Mouse (Mus musculus) G1E (cell line): Measurements from ENCODE around the gene Ddr2. TPM values are rescaled to one million over a fixed set of nuclear protein-coding genes. Genes with fewer than 3 reads are reported as not detected.

Experiments used
- ATAC-seq: 2 replicates; pipeline ENCODE4 v1.8.0; 2016; ENCODE audit warnings: mild to moderate bottlenecking; ENCODE audit not compliant: insufficient number of reproducible peaks, poor library complexity, low FRiP score, severe bottlenecking; ENCODE audit errors: extremely low read depth
- DNase-seq: peaks from one replicate; pipeline ENCODE4 v3.0.0; 2012; ENCODE audit warnings: low spot score
- H3K27me3 ChIP-seq: 2 replicates; pipeline ENCODE4 v1.6.1; 2012; ENCODE audit warnings: mild to moderate bottlenecking, low read length, inconsistent platforms; ENCODE audit not compliant: insufficient read depth
- H3K36me3 ChIP-seq: replicated peaks from 2 replicates; pipeline ENCODE3; 2012; ENCODE audit warnings: mild to moderate bottlenecking, inconsistent platforms
- H3K4me1 ChIP-seq: 2 replicates; pipeline ENCODE4 v1.6.1; 2012; ENCODE audit warnings: low read depth, low read length, inconsistent platforms, mixed read lengths; ENCODE audit not compliant: insufficient read depth
- H3K4me3 ChIP-seq: 2 replicates; pipeline ENCODE4 v1.5.1; 2012; ENCODE audit warnings: low read depth, mild to moderate bottlenecking, inconsistent platforms, low read length, moderate library complexity, mixed read lengths
- H3K9me3 ChIP-seq: replicated peaks from 2 replicates; pipeline ENCODE4 v1.6.1; 2012; ENCODE audit warnings: inconsistent platforms
- CTCF ChIP-seq: IDR thresholded peaks from 2 replicates; pipeline ENCODE4 v1.5.1; 2012; ENCODE audit warnings: low read depth, low read length, inconsistent platforms, mixed read lengths
- GATA1 ChIP-seq: IDR thresholded peaks from 2 replicates; pipeline ENCODE4 v1.6.1; 2012; ENCODE audit warnings: borderline replicate concordance, low read length, inconsistent platforms, mixed read lengths
- GATA2 ChIP-seq: IDR thresholded peaks from 2 replicates; pipeline ENCODE4 v1.6.1; 2012; ENCODE audit warnings: low read depth, low read length, inconsistent platforms, borderline replicate concordance
- POLR2AphosphoS5 ChIP-seq: IDR thresholded peaks from 2 replicates; pipeline ENCODE4 v1.6.1; 2012; ENCODE audit warnings: low read depth, low read length, inconsistent platforms; ENCODE audit not compliant: insufficient replicate concordance
- TAL1 ChIP-seq: conservative IDR thresholded peaks from 2 replicates; pipeline ENCODE4 v1.6.1; 2012; ENCODE audit warnings: low read depth, low read length, inconsistent platforms, mixed read lengths
- polyA plus RNA-seq: library from polyadenylated mRNA; stranded (reverse); fragments of >175 nt; gene quantifications from 2 replicates; pipeline ENCODE4 v1.2.3, GENCODE M21; 2012
- total RNA-seq, 2 experiments: library from RNA; stranded (forward) in 1 of 2; stranded (reverse) in 1 of 2; fragments of 200-1000 nt in 1 of 2; fragments of >200 nt in 1 of 2; fragmentation: Nextera tagmentation in 1 of 2; gene quantifications; 2 replicates each; pipeline ENCODE4 v1.2.3; 2014 to 2017

Gene Ddr2
- total and polyA plus RNA-seq, 3 experiments: 0.05 to 0.08 TPM; not detected in 1

DNA sequence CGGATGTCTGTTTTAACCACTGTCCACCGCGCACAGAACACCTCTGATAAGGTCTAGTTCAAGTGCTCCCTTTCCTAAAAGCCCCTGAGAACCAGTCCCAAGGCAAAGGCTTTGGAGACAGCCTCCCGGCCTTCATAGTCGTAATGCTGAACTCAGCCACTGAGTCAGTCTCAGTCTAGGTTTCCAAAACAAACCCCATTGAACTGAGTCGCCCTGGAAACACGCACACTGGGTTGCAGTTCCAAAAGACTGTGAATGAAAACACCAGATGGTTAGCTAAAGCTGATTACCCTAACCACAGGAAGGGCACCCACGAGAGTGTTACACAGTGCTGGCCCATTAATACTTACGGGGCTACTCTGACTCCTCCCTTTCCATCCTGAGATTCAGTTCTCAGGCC, 51.2 kb downstream of the Ddr2 start:
- H3K4me3 ChIP-seq: no peak overlapping the region
- no peaks in the 10 kb centered on the region for H3K4me1 ChIP-seq
- DNase-seq: no peak
- no peak for TF ChIP-seq CTCF
- TF ChIP-seq GATA2: no peak
- TF ChIP-seq POLR2AphosphoS5: no peak
- TF ChIP-seq GATA1: no peak
- no peak for TF ChIP-seq TAL1
- peaks cover 4% of the 10 kb centered on the region for H3K27me3 ChIP-seq
- ATAC-seq: no peak
- H3K9me3 ChIP-seq: no peaks in the 10 kb centered on the region
- no peaks in the 10 kb centered on the region for H3K36me3 ChIP-seq

DNA sequence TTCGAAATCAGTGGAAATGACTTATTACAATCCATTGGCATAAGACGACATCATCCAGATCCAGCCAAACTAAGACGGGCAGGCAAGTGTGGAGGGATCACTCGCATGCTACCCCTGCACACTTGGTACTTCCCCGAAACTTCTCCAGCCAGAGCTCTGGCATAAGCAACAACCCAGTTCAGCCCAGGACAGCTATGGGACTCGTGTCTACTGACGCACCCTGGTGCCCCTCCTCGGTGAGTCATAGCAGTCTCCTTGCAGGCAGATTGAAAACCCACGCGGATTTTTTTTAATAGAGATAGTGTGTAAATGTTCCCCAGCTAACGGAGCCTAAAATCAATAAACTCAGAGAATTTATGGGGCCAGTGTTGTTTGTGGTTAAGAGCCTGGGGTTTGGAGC, 52.5 kb downstream of the Ddr2 start:
- H3K36me3 ChIP-seq: no peaks in the 10 kb centered on the region
- no peak for ATAC-seq
- DNase-seq: no peak
- TF ChIP-seq GATA2 (no peak), TAL1 (no peak), GATA1 (no peak), POLR2AphosphoS5 (no peak), CTCF (no peak)
- peaks cover 4% of the 10 kb centered on the region for H3K27me3 ChIP-seq
- no peaks in the 10 kb centered on the region for H3K4me1 ChIP-seq
- H3K4me3 ChIP-seq: no peak overlapping the region
- no peaks in the 10 kb centered on the region for H3K9me3 ChIP-seq

DNA sequence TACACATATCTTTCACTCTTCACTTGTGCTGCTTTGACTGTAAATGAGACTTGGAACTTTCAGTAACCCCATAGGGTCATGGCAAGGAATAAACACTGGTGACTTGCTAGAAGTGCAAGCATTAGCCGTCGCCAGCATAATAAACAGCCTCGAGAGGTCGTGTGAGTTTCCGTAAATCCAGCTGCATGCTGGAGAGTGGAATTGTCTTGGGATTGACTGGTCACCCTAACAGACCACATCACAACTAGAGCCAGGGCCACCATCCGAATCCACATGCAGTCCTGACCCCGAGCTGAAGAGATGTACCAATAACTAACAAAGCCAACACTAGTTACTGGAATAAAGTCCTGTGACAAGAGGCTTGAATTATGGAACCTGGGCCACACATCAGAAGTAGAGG, 53.0 kb downstream of the Ddr2 start:
- Histone ChIP-seq H3K4me3 (no peak overlapping the region), H3K36me3 (no peaks in the 10 kb centered on the region), H3K9me3 (no peaks in the 10 kb centered on the region), H3K27me3 (peaks cover 4% of the 10 kb centered on the region), H3K4me1 (no peaks in the 10 kb centered on the region)
- DNase-seq (no peak), ATAC-seq (no peak)
- TF ChIP-seq GATA2: no peak
- no peak for TF ChIP-seq POLR2AphosphoS5
- no peak for TF ChIP-seq GATA1
- no peak for TF ChIP-seq TAL1
- TF ChIP-seq CTCF: no peak

DNA sequence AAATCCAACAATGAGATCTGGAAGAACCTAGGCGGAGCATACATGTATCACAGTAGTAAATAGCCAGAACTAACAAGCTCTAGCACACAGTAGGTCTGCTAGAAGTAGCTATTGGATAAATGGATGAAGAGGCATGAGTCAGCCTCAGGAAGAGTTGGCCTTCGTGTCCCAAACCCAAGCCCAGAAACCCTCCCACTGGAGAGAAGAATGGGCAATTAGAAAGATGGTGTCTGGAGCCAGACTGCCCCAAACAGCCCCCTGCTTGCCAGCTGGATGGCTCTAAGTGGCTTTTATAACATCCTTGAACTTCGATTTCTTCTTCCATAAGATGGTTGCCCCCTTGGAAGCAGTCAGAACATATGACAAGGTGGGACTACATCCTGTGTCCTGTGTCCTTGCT, 53.6 kb downstream of the Ddr2 start:
- TF ChIP-seq CTCF: no peak
- TF ChIP-seq GATA1: no peak
- no peak for TF ChIP-seq GATA2
- no peak for TF ChIP-seq TAL1
- TF ChIP-seq POLR2AphosphoS5: no peak
- H3K36me3 ChIP-seq: no peaks in the 10 kb centered on the region

GRCm38 (mm10) chr1:170056214-170056613, 54.3 kb downstream of the Ddr2 start:
- no peak for TF ChIP-seq GATA1
- no peak for TF ChIP-seq CTCF
- no peak for TF ChIP-seq GATA2
- no peak for TF ChIP-seq TAL1
- TF ChIP-seq POLR2AphosphoS5: no peak
- DNase-seq (no peak), ATAC-seq (no peak)
- H3K9me3 ChIP-seq: no peaks in the 10 kb centered on the region
- H3K36me3 ChIP-seq: no peaks in the 10 kb centered on the region
- H3K4me3 ChIP-seq: no peak overlapping the region
- H3K27me3 ChIP-seq: peaks cover 4% of the 10 kb centered on the region
- H3K4me1 ChIP-seq: no peaks in the 10 kb centered on the region

More for the DNA sequence above, 53.6 kb downstream of the Ddr2 start:
- no peaks in the 10 kb centered on the region for H3K9me3 ChIP-seq
- ATAC-seq (no peak), DNase-seq (no peak)
- H3K4me3 ChIP-seq: no peak overlapping the region
- peaks cover 4% of the 10 kb centered on the region for H3K27me3 ChIP-seq
- no peaks in the 10 kb centered on the region for H3K4me1 ChIP-seq

DNA sequence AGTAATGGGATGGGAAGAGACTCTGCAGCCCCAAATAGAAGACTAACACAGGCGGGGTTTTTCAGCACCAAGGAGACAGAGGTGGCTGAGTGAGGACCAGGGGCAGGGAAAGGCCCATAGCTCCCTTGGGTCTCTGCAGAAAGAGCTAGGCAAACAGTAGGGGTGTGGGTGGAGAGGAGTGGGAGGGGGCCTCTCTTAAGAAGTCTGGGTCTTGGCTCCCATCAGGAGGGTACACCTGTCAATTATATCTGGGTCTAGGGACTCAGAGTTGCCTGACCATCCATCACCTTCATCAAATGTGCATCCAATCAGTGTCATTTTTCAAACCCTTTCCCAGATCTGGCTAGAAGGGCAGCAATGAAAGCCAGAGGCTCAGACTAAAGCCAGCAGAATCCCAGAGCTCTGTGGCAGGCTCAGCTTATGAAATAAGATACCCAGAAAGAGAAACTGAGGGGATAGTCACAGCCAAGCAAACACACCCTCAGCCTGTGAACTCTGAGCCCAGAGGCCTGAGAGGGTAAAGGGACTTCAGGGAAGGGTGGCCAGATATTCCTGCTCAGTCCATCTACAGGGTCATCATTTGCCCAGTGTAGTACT, 58.0 kb downstream of the Ddr2 start:
- Histone ChIP-seq H3K9me3 (no peaks in the 10 kb centered on the region), H3K27me3 (peaks cover 4% of the 10 kb centered on the region), H3K36me3 (no peaks in the 10 kb centered on the region), H3K4me1 (0 out of 2 replicates have a peak, but pooled peaks cover 5% of the 10 kb centered on the region), H3K4me3 (no peak overlapping the region)
- TF ChIP-seq CTCF: no peak
- TF ChIP-seq GATA1: no peak
- no peak for TF ChIP-seq TAL1
- TF ChIP-seq POLR2AphosphoS5: no peak
- no peak for TF ChIP-seq GATA2
- DNase-seq (no peak), ATAC-seq (no peak)
